Mouse (Mus musculus) urinary bladder, postnatal 25 days (tissue): Measurements from ENCODE around the gene Kif26a.

ENCODE experiments used
- DNase-seq: peaks from one replicate; pipeline ENCODE4 v3.0.0; 2022; ENCODE audit warnings: low spot score

The Kif26a gene

DNA sequence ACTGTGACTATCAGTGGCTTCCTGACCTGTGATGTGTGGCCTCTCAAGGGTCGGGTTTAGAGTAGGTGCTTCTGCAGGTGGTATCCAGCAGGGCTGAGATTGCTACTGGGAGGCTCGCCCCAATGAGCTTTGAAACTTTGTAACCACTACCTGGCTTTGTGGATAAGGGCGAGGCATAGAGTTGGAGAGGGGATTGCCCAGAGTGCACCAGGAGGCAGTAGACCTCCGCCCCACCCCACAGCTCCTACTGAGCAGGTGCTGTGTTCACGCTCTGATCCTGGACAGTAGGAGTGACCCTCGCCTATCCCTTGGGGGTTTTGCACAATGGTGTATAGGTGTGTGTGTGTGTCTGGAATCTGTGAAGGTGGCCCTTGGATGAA is 18.8 kb downstream of the Kif26a start:
- DNase-seq, result no peak

GRCm38 (mm10) chr12:112169240-112169639 is 23.2 kb downstream of the Kif26a start:
- DNase-seq, result peak; percentile 31

- DNase-seq, result no peak
Observed at GRCm38 (mm10) chr12:112170671-112171574, 24.9 kb downstream of the Kif26a start.

DNA sequence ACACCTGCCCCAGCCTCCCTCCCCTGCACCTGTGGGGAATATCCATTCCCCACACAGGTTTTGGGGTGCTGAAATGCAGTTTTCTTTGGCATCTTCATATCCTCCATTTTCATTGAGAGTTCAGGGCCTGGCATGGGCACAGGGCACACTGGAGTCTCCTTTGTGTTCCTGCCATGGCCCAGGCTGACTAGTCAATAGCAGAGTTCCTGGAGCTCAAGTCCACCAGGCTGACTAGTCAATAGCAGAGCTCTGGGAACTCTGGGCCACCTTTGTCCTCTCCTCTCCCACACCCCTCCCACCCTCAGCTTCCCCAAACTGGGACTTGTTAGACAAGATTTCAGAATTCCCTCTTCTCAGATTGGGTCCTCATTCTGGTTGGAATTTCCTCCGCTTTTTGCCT is 25.6 kb downstream of the Kif26a start:
- no peak for DNase-seq

GRCm38 (mm10) chr12:112172214-112172613 is 26.2 kb downstream of the Kif26a start:
- DNase-seq, result no peak

GRCm38 (mm10) chr12:112177679-112178078 is 31.7 kb downstream of the Kif26a start:
- DNase-seq, result no peak

GRCm38 (mm10) chr12:112179687-112180086 is 33.7 kb downstream of the Kif26a start:
- no peak for DNase-seq

DNA sequence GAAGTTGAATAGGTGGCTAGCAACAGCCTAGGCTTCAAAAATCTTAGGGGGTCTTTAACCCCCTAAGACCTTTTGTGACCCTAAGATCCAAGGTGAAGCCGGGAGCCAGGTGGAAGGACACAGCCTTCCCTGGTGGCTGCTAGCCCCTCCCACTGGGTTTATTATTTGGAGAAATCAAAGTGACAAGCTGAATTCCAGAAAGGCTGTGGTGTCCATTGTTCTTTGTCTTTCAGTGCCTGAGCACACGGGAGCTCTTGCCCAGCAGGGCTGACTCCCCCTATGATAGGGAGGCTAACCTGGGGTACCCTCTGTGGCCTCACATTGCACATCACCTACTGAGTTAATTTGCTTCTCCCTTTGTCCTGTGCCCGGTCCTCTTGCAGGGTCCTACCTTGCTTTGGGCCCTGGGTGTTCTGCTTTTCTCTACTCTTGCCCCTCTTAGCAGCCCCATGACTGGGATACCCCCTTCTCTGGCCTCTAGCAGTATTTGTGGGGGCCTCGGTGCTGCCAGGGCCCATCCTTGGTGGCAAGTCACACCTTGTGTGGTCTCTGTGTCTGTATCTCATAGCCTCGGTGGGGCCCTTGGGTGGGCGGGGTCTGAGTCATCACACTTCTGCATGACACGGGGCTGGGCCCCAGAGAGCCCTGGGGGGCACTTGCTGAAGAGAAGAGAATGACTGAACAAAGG is 36.1 kb downstream of the Kif26a start:
- DNase-seq, result no peak

- DNase-seq, result no peak
Observed at GRCm38 (mm10) chr12:112182609-112182955, 36.6 kb downstream of the Kif26a start.

GRCm38 (mm10) chr12:112183675-112184074 is 37.7 kb downstream of the Kif26a start:
- peak; percentile 62 for DNase-seq

GRCm38 (mm10) chr12:112184390-112184789 is 38.4 kb downstream of the Kif26a start:
- DNase-seq, result no peak

GRCm38 (mm10) chr12:112186899-112187298 is 40.9 kb downstream of the Kif26a start:
- DNase-seq, result no peak

DNA sequence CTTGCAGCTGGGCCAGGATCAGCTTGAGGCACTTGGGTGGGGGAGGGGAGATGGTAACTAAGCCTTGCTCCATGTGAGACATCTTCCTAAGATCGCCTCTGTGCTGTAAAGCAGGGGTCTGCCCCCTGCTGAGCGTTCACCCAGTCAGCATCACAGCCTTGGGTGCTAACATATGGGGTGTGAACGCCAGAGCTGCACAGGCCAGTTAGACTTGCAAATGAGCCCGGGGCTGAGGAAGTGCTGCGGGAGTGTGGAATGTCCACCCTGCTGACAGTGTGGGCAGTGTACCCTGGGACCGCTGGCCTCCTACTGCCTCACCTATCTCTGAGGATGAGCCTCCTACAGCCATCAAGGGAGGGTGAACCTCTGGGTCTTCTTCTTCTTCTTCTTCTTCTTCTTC is 45.7 kb downstream of the Kif26a start:
- no peak for DNase-seq

DNA sequence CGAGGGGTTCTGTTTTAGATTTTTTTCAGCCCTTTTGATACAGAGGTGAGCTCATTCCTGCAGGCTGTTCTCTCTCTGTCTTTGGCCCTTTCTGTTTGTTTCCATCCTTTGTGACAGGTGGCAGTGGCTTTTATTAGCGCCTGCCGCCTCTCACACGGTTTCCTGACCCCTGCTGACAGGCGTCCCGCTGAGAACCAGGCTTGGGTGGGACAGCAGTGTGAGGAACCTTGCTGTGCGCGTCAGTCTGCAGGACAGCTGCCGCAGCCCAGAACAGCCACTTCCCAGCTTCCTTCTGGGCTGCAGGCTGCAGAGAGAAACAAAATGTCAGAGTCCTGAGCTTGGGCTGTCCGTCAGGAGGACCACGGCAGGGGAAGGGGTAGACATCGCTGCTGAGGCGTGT is 49.0 kb downstream of the Kif26a start:
- DNase-seq, result no peak

- DNase-seq, result no peak
Observed at GRCm38 (mm10) chr12:112196562-112196961, 50.6 kb downstream of the Kif26a start.

DNA sequence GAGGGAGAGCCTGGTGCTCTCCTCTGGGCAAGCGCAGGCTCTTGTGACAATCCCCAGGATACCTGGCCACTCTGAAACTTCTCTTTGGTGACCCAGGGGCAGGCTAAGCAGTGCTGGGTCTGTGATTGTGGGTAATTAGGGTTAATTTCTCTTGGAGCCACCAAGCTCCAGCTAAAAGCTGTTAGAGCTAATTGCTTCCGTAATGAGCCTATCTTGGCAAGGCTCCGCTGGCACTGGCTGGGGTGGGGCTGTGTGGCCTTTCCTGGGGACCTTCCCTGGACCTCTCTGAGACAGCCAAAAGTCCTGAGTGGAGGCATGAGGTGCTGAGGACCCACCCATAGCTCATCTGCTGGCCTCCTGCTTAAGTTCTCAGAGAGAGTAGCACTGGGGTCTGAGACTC is 53.4 kb downstream of the Kif26a start:
- DNase-seq, result no peak

- no peak for DNase-seq
Observed at GRCm38 (mm10) chr12:112200045-112200444, 54.0 kb downstream of the Kif26a start.

GRCm38 (mm10) chr12:112207163-112207562 is 61.2 kb downstream of the Kif26a start:
- no peak for DNase-seq

DNA sequence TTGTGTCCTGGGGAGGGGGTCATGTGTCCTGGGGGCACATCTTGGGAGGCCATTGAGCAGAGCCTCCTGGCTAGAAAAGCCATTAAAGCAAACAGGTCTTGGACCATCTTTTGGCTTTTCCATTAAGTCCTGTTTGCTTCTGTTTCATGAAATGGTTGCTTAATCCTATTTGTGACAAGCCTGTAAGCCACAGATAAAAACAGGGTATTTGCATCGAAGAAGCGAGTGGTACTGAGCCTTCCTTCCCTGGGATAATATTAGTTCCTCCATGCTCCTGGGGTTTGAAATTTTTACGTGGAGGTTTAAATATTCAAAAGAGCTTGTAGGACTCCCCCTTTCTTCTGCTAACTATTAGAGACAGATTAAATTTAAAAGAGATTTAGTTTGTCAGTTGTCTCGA is 61.7 kb downstream of the Kif26a start:
- DNase-seq, result no peak

DNA sequence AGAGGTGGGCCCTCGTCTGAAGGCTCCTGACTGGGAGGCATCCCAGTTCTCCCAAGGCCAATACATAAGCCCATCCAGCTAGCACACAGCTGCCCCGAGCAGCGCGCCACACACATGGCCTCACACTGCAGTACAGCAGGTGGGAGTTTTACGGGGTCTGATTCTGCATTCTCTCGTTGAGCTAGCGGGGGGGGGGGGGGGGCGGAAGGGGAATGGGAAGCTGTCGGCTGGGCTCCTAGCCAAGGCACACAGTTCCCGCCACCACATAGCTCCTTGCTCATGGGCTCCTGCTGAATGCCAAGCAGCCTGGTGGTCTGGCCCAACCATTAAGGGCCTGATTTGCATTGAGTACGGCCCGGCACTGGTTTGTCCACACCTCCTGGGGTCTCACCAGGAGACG is 64.6 kb downstream of the Kif26a start:
- no peak for DNase-seq

DNA sequence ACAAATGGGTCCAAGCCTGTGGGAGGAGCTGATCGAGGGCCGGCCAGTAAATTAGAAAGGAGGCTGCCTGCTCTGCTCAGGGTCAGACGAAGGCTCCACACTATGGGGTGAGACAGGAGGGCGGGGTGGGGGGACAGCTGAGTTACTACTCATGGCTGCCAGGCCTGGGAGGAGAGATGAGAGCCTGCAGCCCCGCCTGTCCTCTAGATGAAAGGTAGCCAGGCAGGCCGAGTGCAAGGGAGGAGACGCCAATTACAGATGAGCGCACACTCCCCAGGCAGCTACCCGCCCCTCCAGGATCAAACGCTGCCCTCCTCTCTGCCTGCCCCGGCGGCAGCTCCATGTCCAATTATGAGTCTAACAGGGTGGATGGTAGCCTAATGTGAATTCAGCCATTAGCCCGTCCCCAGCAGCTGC is 68.4 kb downstream of the Kif26a start:
- no peak for DNase-seq

DNA sequence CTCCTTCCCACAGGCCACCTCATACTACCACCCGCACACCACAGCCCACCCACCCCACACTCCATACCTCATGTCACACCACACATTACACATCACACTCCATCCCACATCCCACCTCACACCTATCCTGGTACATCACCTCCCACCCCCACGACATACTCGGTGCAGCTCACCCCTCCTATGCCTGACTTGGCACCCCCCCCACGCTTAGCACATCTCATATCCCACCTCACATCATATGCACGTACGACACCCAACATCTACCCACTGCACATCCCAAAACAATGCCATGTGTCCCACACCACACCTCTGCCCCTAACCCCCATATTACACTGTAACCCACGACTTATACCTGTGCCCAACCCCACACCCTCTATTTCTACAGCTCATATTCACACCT is 69.5 kb downstream of the Kif26a start:
- DNase-seq, result no peak

GRCm38 (mm10) chr12:112217021-112217420 is 71.0 kb downstream of the Kif26a start:
- DNase-seq, result no peak

DNA sequence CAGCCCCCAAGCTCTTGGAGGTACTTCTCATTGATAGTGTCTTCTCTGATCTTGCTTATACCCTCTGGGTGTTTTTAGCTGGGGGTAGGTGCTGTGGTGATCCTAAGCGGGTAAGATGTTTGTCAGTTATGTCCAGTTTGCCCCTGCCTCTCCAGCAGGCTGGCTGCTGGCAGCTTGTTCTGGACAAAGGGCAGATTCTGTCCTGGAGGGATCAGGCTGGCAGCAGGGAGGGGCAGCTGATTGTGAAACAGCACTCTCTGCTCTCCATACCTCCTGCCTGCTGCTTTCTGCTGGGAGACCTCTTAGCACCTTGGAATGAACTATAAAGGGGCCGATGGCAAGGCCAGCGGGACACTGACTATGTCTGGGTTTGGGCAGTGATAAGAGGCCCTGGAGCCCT is 71.7 kb downstream of the Kif26a start:
- DNase-seq, result no peak
